Mouse (Mus musculus) lung, postnatal 0 days (tissue): ENCODE data around the gene Kalrn.

Experiments used
- CTCF ChIP-seq: IDR thresholded peaks from 2 replicates; pipeline ENCODE4 v1.5.1; 2016; ENCODE audit warnings: antibody characterized with exemption, mild to moderate bottlenecking
- EP300 ChIP-seq: IDR thresholded peaks from 2 replicates; pipeline ENCODE4 v1.6.1; 2016; ENCODE audit warnings: antibody characterized with exemption, mild to moderate bottlenecking, control low read depth

DNA sequence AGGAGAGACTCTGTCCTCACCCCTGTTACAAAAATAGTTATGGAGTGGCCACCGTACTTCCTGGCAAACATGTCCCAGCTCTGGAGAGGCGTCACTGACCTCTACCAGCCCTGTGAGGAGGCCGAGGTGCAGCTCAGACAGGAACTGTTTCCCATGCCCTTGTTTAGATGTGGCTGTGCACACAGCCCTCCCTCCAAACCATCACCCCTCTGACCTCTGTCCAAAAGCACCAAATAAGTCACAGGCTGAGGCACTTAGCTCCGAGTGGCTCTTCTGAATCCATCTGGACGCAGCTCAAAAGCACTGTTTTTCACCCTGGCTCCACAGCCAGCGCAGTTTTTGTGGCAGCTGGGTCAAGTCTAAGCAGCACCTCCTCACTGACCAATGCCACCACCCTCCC is 220.6 kb downstream of the Kalrn start:
- TF ChIP-seq CTCF = no peak
- 0 out of 2 replicates have a peak, but pooled peaks have one; percentile 5 for TF ChIP-seq EP300
